Mouse (Mus musculus): ENCODE data around the gene Fbxo6. TPM values are rescaled to one million over a fixed set of nuclear protein-coding genes. Genes with fewer than 3 reads are reported as not detected.
"Not testable (repeated sequence)": the region's sequence is repeated elsewhere in the genome, so short reads cannot be mapped to it uniquely, and the experiment has no call there.

Fbxo6 gene
- polyA plus RNA-seq, 1 experiment = 30.8 TPM

DNA sequence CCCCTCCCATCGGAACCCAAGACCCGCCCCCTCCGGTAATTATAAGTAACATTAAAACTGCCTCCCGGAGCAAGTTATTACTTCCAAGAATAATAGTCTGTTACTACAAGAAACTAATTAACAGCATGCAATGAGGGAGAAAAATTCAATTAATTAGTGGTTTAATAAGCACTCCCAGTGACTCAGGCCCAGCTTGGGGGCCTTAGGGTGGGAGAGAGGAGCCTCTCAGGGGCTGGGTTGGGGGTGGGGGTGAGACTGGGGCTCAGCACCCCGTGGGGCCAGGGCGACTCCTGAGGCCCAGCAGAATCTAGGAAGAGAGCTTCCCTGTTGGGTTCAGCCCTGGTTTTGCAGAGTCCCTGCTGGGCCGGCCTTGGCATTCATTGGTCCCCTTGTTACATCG, 30.4 kb upstream of the Fbxo6 start:
- Histone ChIP-seq H3K27ac (ENCODE audit: insufficient read depth, low read length) (no peak overlapping the region), H3K4me3 (ENCODE audit: extremely low read depth, insufficient read depth, insufficient read length) (no peak overlapping the region), H3K27me3 (ENCODE audit: control insufficient read depth, insufficient read depth, low read length) (no peaks in the 10 kb centered on the region), H3K36me3 (ENCODE audit: control insufficient read depth, insufficient read depth, low read length) (no peaks in the 10 kb centered on the region), H3K4me1 (ENCODE audit: control insufficient read depth, insufficient read depth, insufficient read length) (no peaks in the 10 kb centered on the region)
- 51% methylated on average over 8 of the region's 8 CpGs for whole genome bisulfite sequencing
- DNase-seq (ENCODE audit: low read depth in 1 of 2, low spot score in 2 of 2) = no peak
- TF ChIP-seq POLR2A (IDR thresholded peaks at IDR 0.05; ENCODE audit: low read depth, low read length) (no peak), CTCF (IDR thresholded peaks at IDR 0.05; ENCODE audit: extremely low read depth, insufficient read depth, insufficient read length, insufficient replicate concordance) (no peak)

GRCm38 (mm10) chr4:148181483-148181882, 29.5 kb upstream of the Fbxo6 start:
- no peaks in the 10 kb centered on the region for H3K27me3 ChIP-seq (ENCODE audit: control insufficient read depth, insufficient read depth, low read length)
- WGBS = 87% methylated on average over 12 of the region's 12 CpGs
- H3K4me1 ChIP-seq (ENCODE audit: control insufficient read depth, insufficient read depth, insufficient read length) = no peaks in the 10 kb centered on the region
- TF ChIP-seq POLR2A (IDR thresholded peaks at IDR 0.05; ENCODE audit: low read depth, low read length) (no peak), CTCF (IDR thresholded peaks at IDR 0.05; ENCODE audit: extremely low read depth, insufficient read depth, insufficient read length, insufficient replicate concordance) (no peak)
- no peak overlapping the region for H3K4me3 ChIP-seq (ENCODE audit: extremely low read depth, insufficient read depth, insufficient read length)
- H3K27ac ChIP-seq (ENCODE audit: insufficient read depth, low read length) = no peak overlapping the region
- no peaks in the 10 kb centered on the region for H3K36me3 ChIP-seq (ENCODE audit: control insufficient read depth, insufficient read depth, low read length)
- no peak for DNase-seq (ENCODE audit: low read depth in 1 of 2, low spot score in 2 of 2)

GRCm38 (mm10) chr4:148177716-148178115, 25.8 kb upstream of the Fbxo6 start:
- Histone ChIP-seq H3K36me3 (ENCODE audit: control insufficient read depth, insufficient read depth, low read length) (no peaks in the 10 kb centered on the region), H3K27me3 (ENCODE audit: control insufficient read depth, insufficient read depth, low read length) (peaks cover 5% of the 10 kb centered on the region; the same call in 1 of the 2 replicates), H3K4me3 (ENCODE audit: extremely low read depth, insufficient read depth, insufficient read length) (no peak overlapping the region), H3K27ac (ENCODE audit: insufficient read depth, low read length) (no peak overlapping the region), H3K4me1 (ENCODE audit: control insufficient read depth, insufficient read depth, insufficient read length) (no peaks in the 10 kb centered on the region)
- no peak for TF ChIP-seq POLR2A (IDR thresholded peaks at IDR 0.05; ENCODE audit: low read depth, low read length)
- no peak for TF ChIP-seq CTCF (IDR thresholded peaks at IDR 0.05; ENCODE audit: extremely low read depth, insufficient read depth, insufficient read length, insufficient replicate concordance)
- DNase-seq (ENCODE audit: low read depth in 1 of 2, low spot score in 2 of 2) = no peak

GRCm38 (mm10) chr4:148176603-148177002, 24.7 kb upstream of the Fbxo6 start:
- not testable (repeated sequence) for H3K4me3 ChIP-seq (ENCODE audit: extremely low read depth, insufficient read depth, insufficient read length); H3K27me3 ChIP-seq (ENCODE audit: control insufficient read depth, insufficient read depth, low read length); H3K27ac ChIP-seq (ENCODE audit: insufficient read depth, low read length); H3K36me3 ChIP-seq (ENCODE audit: control insufficient read depth, insufficient read depth, low read length); DNase-seq (ENCODE audit: low read depth in 1 of 2, low spot score in 2 of 2); H3K4me1 ChIP-seq (ENCODE audit: control insufficient read depth, insufficient read depth, insufficient read length)
- 14% methylated on average over 6 of the region's 6 CpGs for WGBS

- TF ChIP-seq CTCF (IDR thresholded peaks at IDR 0.05; ENCODE audit: extremely low read depth, insufficient read depth, insufficient read length, insufficient replicate concordance) (no peak), POLR2A (IDR thresholded peaks at IDR 0.05; ENCODE audit: low read depth, low read length) (no peak)
- peaks cover 6% of the 10 kb centered on the region for H3K27me3 ChIP-seq (ENCODE audit: control insufficient read depth, insufficient read depth, low read length)
- H3K4me3 ChIP-seq (ENCODE audit: extremely low read depth, insufficient read depth, insufficient read length) = no peak overlapping the region
Observed at GRCm38 (mm10) chr4:148174495-148174862, 22.5 kb upstream of the Fbxo6 start.

GRCm38 (mm10) chr4:148173811-148174494, 22.0 kb upstream of the Fbxo6 start:
- no peak for DNase-seq (ENCODE audit: low read depth in 1 of 2, low spot score in 2 of 2)
- peaks cover 8% of the 10 kb centered on the region for H3K27me3 ChIP-seq (ENCODE audit: control insufficient read depth, insufficient read depth, low read length)
- H3K4me1 ChIP-seq (ENCODE audit: control insufficient read depth, insufficient read depth, insufficient read length) = no peaks in the 10 kb centered on the region
- H3K36me3 ChIP-seq (ENCODE audit: control insufficient read depth, insufficient read depth, low read length) = no peaks in the 10 kb centered on the region
- WGBS = 7% methylated on average over 30 of the region's 30 CpGs
- no peak overlapping the region for H3K27ac ChIP-seq (ENCODE audit: insufficient read depth, low read length)
- no peak overlapping the region for H3K4me3 ChIP-seq (ENCODE audit: extremely low read depth, insufficient read depth, insufficient read length)
- TF ChIP-seq POLR2A (IDR thresholded peaks at IDR 0.05; ENCODE audit: low read depth, low read length) (no peak), CTCF (IDR thresholded peaks at IDR 0.05; ENCODE audit: extremely low read depth, insufficient read depth, insufficient read length, insufficient replicate concordance) (no peak)

More at GRCm38 (mm10) chr4:148174495-148174862, 22.5 kb upstream of the Fbxo6 start:
- H3K4me1 ChIP-seq (ENCODE audit: control insufficient read depth, insufficient read depth, insufficient read length) = no peaks in the 10 kb centered on the region
- no peaks in the 10 kb centered on the region for H3K36me3 ChIP-seq (ENCODE audit: control insufficient read depth, insufficient read depth, low read length)
- no peak overlapping the region for H3K27ac ChIP-seq (ENCODE audit: insufficient read depth, low read length)
- WGBS = 38% methylated on average over 12 of the region's 12 CpGs
- DNase-seq (ENCODE audit: low read depth in 1 of 2, low spot score in 2 of 2) = no peak

GRCm38 (mm10) chr4:148171261-148171660, 19.3 kb upstream of the Fbxo6 start:
- Histone ChIP-seq H3K27ac (ENCODE audit: insufficient read depth, low read length) (no peak overlapping the region), H3K4me3 (ENCODE audit: extremely low read depth, insufficient read depth, insufficient read length) (no peak overlapping the region), H3K36me3 (ENCODE audit: control insufficient read depth, insufficient read depth, low read length) (no peaks in the 10 kb centered on the region), H3K4me1 (ENCODE audit: control insufficient read depth, insufficient read depth, insufficient read length) (0 out of 2 replicates have a peak, but pooled peaks cover 1% of the 10 kb centered on the region), H3K27me3 (ENCODE audit: control insufficient read depth, insufficient read depth, low read length) (peaks cover 11% of the 10 kb centered on the region)
- TF ChIP-seq POLR2A (IDR thresholded peaks at IDR 0.05; ENCODE audit: low read depth, low read length) (no peak), CTCF (IDR thresholded peaks at IDR 0.05; ENCODE audit: extremely low read depth, insufficient read depth, insufficient read length, insufficient replicate concordance) (no peak)
- 74% methylated on average over 3 of the region's 3 CpGs for WGBS
- no peak for DNase-seq (ENCODE audit: low read depth in 1 of 2, low spot score in 2 of 2)

All from spleen, adult 2 months (tissue).